8 mouse cellular contexts compared by ENCODE assay signal in the genomic region with DNA sequence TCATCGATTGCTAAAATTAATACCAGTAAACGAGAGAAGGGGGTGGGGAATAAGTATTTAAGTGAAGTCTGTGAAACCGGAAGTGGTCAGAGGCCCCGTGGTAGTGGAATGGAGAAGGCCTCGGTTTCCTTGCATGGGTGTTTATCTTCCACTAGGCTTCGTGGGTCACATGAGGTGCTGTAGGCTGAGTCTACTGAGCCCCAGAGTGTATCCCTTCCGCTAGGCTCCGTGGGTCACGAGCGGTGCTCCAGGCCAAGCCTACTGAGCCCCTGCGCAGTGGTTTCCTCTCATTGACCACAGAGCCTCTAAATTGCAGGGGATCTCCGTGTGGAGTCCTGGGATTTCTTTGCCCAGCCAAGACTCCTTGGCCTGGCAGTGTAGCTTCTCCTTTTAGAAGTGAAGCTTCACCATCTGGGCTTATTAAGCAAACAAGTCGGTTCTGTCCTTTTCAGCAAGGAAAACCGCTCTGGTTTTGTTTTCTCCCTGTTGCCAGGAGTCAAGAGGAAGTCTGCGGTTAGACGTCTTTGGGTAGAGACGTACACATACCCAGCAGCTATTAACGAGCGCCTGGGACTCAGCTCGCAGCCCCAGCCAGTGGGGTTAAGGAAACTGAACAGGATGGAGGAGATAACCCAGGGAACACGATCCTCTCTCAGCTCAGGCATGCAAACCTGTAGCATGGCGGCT.
DNase-seq lines count a peak whose midpoint lies in the region; ATAC-seq and TF ChIP-seq lines count a peak whose summit lies in the region.

No protein-coding gene starts in this region.

- peaks cover 52% of the 10 kb centered on the region for H3K27me3 ChIP-seq in heart, embryonic 12.5 days (replicated peaks)
- 0 out of 2 replicates have a peak, but pooled peaks cover 11% of the 10 kb centered on the region for H3K27me3 ChIP-seq in liver, postnatal 0 days (ENCODE audit: insufficient read depth, low read length)
- H3K27me3 ChIP-seq in neural tube, embryonic 15.5 days (replicated peaks) = peaks cover 22% of the 10 kb centered on the region

- 62% methylated on average over 22 of the region's 22 CpGs for WGBS in heart, embryonic 12.5 days
- 30% methylated on average over 22 of the region's 22 CpGs for WGBS in liver, postnatal 0 days (ENCODE audit: insufficient replicate concordance)
- 83% methylated on average over 22 of the region's 22 CpGs for WGBS in neural tube, embryonic 15.5 days

- no peak overlapping the region for H3K4me2 ChIP-seq in heart, embryonic 12.5 days
- H3K4me2 ChIP-seq in liver, postnatal 0 days (ENCODE audit: low read depth, low read length) = peak overlapping the region; percentile 61
- H3K4me2 ChIP-seq in neural tube, embryonic 15.5 days = no peak overlapping the region

- no peak for ATAC-seq in heart, embryonic 12.5 days (ENCODE audit: insufficient number of reproducible peaks, low FRiP score)
- ATAC-seq in liver, postnatal 0 days = peak; percentile 69
- ATAC-seq in neural tube, embryonic 15.5 days (ENCODE audit: low FRiP score) = no peak

- DNase-seq in heart, adult 9 months (ENCODE audit: low spot score in 2 of 2) = peak; percentile 43 to 80
- peak; percentile 47 for DNase-seq in brain, embryonic 14.5 days (ENCODE audit: low read depth)
- peak; percentile 47 for DNase-seq in liver, postnatal 0 days
- peak; percentile 35 for DNase-seq in telencephalon, adult 2 months (ENCODE audit: low read depth, low spot score)
- DNase-seq in right cerebral cortex, adult 18-20 months = no peak
- no peak for DNase-seq in cerebellum, postnatal 10 days

- no peak overlapping the region for H3K4me3 ChIP-seq in heart, embryonic 12.5 days
- no peak overlapping the region for H3K4me3 ChIP-seq in liver, postnatal 0 days (ENCODE audit: low read depth, low read length)
- H3K4me3 ChIP-seq in neural tube, embryonic 15.5 days (replicated peaks) = no peak overlapping the region

- H3K4me1 ChIP-seq in heart, embryonic 12.5 days (replicated peaks) = peaks cover 6% of the 10 kb centered on the region; the same call in 1 of the 2 replicates
- H3K4me1 ChIP-seq in liver, postnatal 0 days (ENCODE audit: insufficient read depth) = peaks cover 21% of the 10 kb centered on the region
- peaks cover 6% of the 10 kb centered on the region for H3K4me1 ChIP-seq in neural tube, embryonic 15.5 days

- no peak overlapping the region for H3K9ac ChIP-seq in heart, embryonic 12.5 days
- H3K9ac ChIP-seq in liver, postnatal 0 days (replicated peaks) = no peak overlapping the region
- no peak overlapping the region for H3K9ac ChIP-seq in neural tube, embryonic 15.5 days (replicated peaks)

- H3K36me3 ChIP-seq in heart, embryonic 12.5 days = no peaks in the 10 kb centered on the region
- no peaks in the 10 kb centered on the region for H3K36me3 ChIP-seq in liver, postnatal 0 days (replicated peaks; ENCODE audit: insufficient read depth, low read length)
- no peaks in the 10 kb centered on the region for H3K36me3 ChIP-seq in neural tube, embryonic 15.5 days

- no peak for TF ChIP-seq POLR2A in brain, embryonic 14.5 days (IDR thresholded peaks at IDR 0.05; ENCODE audit: borderline replicate concordance, extremely low read depth, insufficient read depth, insufficient read length, poor library complexity, severe bottlenecking)

- H3K27ac ChIP-seq in heart, embryonic 12.5 days (ENCODE audit: poor library complexity, severe bottlenecking) = no peak overlapping the region
- H3K27ac ChIP-seq in liver, postnatal 0 days (ENCODE audit: low read depth) = peak overlapping the region; percentile 87
- no peak overlapping the region for H3K27ac ChIP-seq in neural tube, embryonic 15.5 days (replicated peaks)

- no peak for TF ChIP-seq EP300 in liver, postnatal 0 days (IDR thresholded peaks at IDR 0.05; ENCODE audit: low read depth)

- TF ChIP-seq CTCF in brain, embryonic 14.5 days (IDR thresholded peaks at IDR 0.05; ENCODE audit: borderline replicate concordance, extremely low read depth, insufficient read depth, insufficient read length) = no peak
- no peak for TF ChIP-seq CTCF in liver, postnatal 0 days (IDR thresholded peaks at IDR 0.05; ENCODE audit: low read depth)

- H3K9me3 ChIP-seq in heart, embryonic 12.5 days (replicated peaks) = no peaks in the 10 kb centered on the region
- no peaks in the 10 kb centered on the region for H3K9me3 ChIP-seq in liver, postnatal 0 days (ENCODE audit: low read length)
- H3K9me3 ChIP-seq in neural tube, embryonic 15.5 days (replicated peaks) = no peaks in the 10 kb centered on the region

Comparison
In these comparisons a context has a peak if more than half of its experiments do, and no peak if none do; other contexts are left out.
1. DNase-seq: peak in heart, adult 9 months (2 of 2), brain, embryonic 14.5 days (single experiment), liver, postnatal 0 days (single experiment) and telencephalon, adult 2 months (single experiment); none in right cerebral cortex, adult 18-20 months (single experiment) and cerebellum, postnatal 10 days (0 of 2).